Mouse (Mus musculus) frontal cortex, adult 2 months (tissue): ENCODE data around the gene Kirrel3. TPM values are rescaled to one million over a fixed set of nuclear protein-coding genes. Genes with fewer than 3 reads are reported as not detected.

Experiments
- DNase-seq, 2 experiments: peaks; one replicate each; pipeline ENCODE4 v3.0.0; 2022; ENCODE audit warnings: low spot score in 1 of 2; ENCODE audit errors: extremely low spot score in 1 of 2
- polyA plus RNA-seq: library from polyadenylated mRNA; depleted of rRNA; stranded (reverse); fragments of >200 nt; gene quantifications from 2 replicates; pipeline ENCODE4 v1.2.3, GENCODE M21; 2012

Kirrel3 gene
- polyA plus RNA-seq, 1 experiment = 38.4 TPM

GRCm38 (mm10) chr9:35039846-35040245 is 554.2 kb downstream of the Kirrel3 start:
- no peak for DNase-seq

- DNase-seq = no peak
These were observed 555.8 kb downstream of the Kirrel3 start for GRCm38 (mm10) chr9:35041493-35041892.

GRCm38 (mm10) chr9:35043619-35044018 is 557.9 kb downstream of the Kirrel3 start:
- DNase-seq = no peak

GRCm38 (mm10) chr9:35044458-35044857 is 558.8 kb downstream of the Kirrel3 start:
- no peak for DNase-seq

GRCm38 (mm10) chr9:35045031-35045531 is 559.4 kb downstream of the Kirrel3 start:
- DNase-seq = no peak

GRCm38 (mm10) chr9:35045756-35046155 is 560.1 kb downstream of the Kirrel3 start:
- DNase-seq = no peak

GRCm38 (mm10) chr9:35048449-35048848 is 562.8 kb downstream of the Kirrel3 start:
- DNase-seq = no peak

- DNase-seq = no peak
These were observed 564.3 kb downstream of the Kirrel3 start for GRCm38 (mm10) chr9:35049891-35050527.

- no peak for DNase-seq
These were observed 565.2 kb downstream of the Kirrel3 start for GRCm38 (mm10) chr9:35050701-35051454.

GRCm38 (mm10) chr9:35051666-35052065 is 566.0 kb downstream of the Kirrel3 start:
- no peak for DNase-seq

- DNase-seq = no peak
These were observed 567.0 kb downstream of the Kirrel3 start for GRCm38 (mm10) chr9:35052671-35053070.

GRCm38 (mm10) chr9:35053081-35053480 is 567.4 kb downstream of the Kirrel3 start:
- peak in 1 of 2 experiments; percentile 0 for DNase-seq

- no peak for DNase-seq
These were observed 568.0 kb downstream of the Kirrel3 start for GRCm38 (mm10) chr9:35053669-35054068.

- no peak for DNase-seq
These were observed 570.0 kb downstream of the Kirrel3 start for GRCm38 (mm10) chr9:35055528-35056330.

GRCm38 (mm10) chr9:35056611-35057010 is 570.9 kb downstream of the Kirrel3 start:
- DNase-seq = no peak

GRCm38 (mm10) chr9:35057631-35058030 is 571.9 kb downstream of the Kirrel3 start:
- no peak for DNase-seq

GRCm38 (mm10) chr9:35058186-35058585 is 572.5 kb downstream of the Kirrel3 start:
- no peak for DNase-seq

- DNase-seq = no peak
These were observed 573.1 kb downstream of the Kirrel3 start for GRCm38 (mm10) chr9:35058596-35059354.

- DNase-seq = no peak
These were observed 574.2 kb downstream of the Kirrel3 start for GRCm38 (mm10) chr9:35059881-35060280.

GRCm38 (mm10) chr9:35061446-35061845 is 575.8 kb downstream of the Kirrel3 start:
- no peak for DNase-seq
